7 mouse cellular contexts compared by ENCODE assay signal in the genomic region with DNA sequence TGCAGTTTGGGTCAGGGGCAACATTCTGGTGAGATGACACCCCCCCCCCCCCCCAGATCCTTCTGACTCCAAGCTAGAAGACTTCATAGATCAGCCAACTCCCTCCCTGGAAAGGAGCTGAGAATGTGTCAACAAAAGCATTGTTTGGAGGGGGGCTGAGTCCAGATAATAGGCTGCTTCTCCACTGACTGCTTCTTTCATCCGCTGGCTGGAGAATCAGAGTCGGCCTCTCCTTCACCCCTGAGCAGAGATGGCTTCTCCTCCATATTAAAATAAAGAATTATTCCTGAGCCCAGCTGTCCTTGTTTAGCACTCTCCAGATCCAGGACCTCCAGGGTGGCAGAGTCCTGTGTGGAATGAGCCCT. TPM values are rescaled to one million over a fixed set of nuclear protein-coding genes. Genes with fewer than 3 reads are reported as not detected.
DNase-seq lines count a peak whose midpoint lies in the region; ATAC-seq and TF ChIP-seq lines count a peak whose summit lies in the region.

No protein-coding gene starts in this region.

- H3K4me2 ChIP-seq in forebrain, embryonic 15.5 days (replicated peaks), result peak overlapping the region; percentile 43; the same call in 1 of the 2 replicates
- H3K4me2 ChIP-seq in limb, embryonic 13.5 days (replicated peaks), result peak overlapping the region; percentile 61
- H3K4me2 ChIP-seq in stomach, embryonic 15.5 days, result peak overlapping the region; percentile 63

- intact Hi-C loops in left cerebral cortex, adult 2 months (cut with DNase I), result no loop called here

- no peaks in the 10 kb centered on the region for H3K9me3 ChIP-seq in forebrain, embryonic 15.5 days
- H3K9me3 ChIP-seq in limb, embryonic 13.5 days, result no peaks in the 10 kb centered on the region
- H3K9me3 ChIP-seq in stomach, embryonic 15.5 days, result no peaks in the 10 kb centered on the region

- no peak for TF ChIP-seq CTCF in left cerebral cortex, adult 2 months (IDR thresholded peaks at IDR 0.05)

- H3K9ac ChIP-seq in forebrain, embryonic 15.5 days (replicated peaks), result no peak overlapping the region
- no peak overlapping the region; the same call in 1 of the 2 replicates for H3K9ac ChIP-seq in limb, embryonic 13.5 days
- no peak overlapping the region for H3K9ac ChIP-seq in stomach, embryonic 15.5 days

- 4% methylated on average over 2 of the region's 2 CpGs for WGBS in forebrain, embryonic 15.5 days
- WGBS in limb, embryonic 13.5 days, result 13% methylated on average over 2 of the region's 2 CpGs
- 23% methylated on average over 2 of the region's 2 CpGs for WGBS in stomach, embryonic 15.5 days

- DNase-seq in left cerebral cortex, adult 2 months (ENCODE audit: extremely low spot score in 1 of 2, low spot score in 2 of 2), result no peak
- DNase-seq in left cerebral cortex, adult 18-20 months (ENCODE audit: low spot score in 2 of 2), result no peak
- no peak for DNase-seq in yolk sac, embryonic 10.5 days (ENCODE audit: low spot score)
- DNase-seq in adrenal gland, adult (ENCODE audit: inconsistent age in 2 of 2, low spot score in 1 of 2), result no peak

- H3K4me3 ChIP-seq in left cerebral cortex, adult 2 months, result no peak overlapping the region
- no peak overlapping the region for H3K4me3 ChIP-seq in forebrain, embryonic 15.5 days
- H3K4me3 ChIP-seq in limb, embryonic 13.5 days, result 0 out of 2 replicates have a peak overlapping the region, but pooled peaks have one; percentile 28
- H3K4me3 ChIP-seq in stomach, embryonic 15.5 days (replicated peaks), result no peak overlapping the region

- no peak for ATAC-seq in forebrain, embryonic 15.5 days (replicated peaks)
- ATAC-seq in limb, embryonic 13.5 days (ENCODE audit: low FRiP score, low read depth), result peak; percentile 9; the same call in 1 of the 2 replicates
- ATAC-seq in stomach, embryonic 15.5 days (ENCODE audit: insufficient read depth, low FRiP score, low read depth), result no peak

- peak overlapping the region; percentile 51; the same call in 1 of the 2 replicates for H3K27ac ChIP-seq in left cerebral cortex, adult 2 months
- no peak overlapping the region for H3K27ac ChIP-seq in forebrain, embryonic 15.5 days (replicated peaks)
- peak overlapping the region; percentile 89 for H3K27ac ChIP-seq in limb, embryonic 13.5 days
- no peak overlapping the region for H3K27ac ChIP-seq in stomach, embryonic 15.5 days

- no peaks in the 10 kb centered on the region for H3K36me3 ChIP-seq in forebrain, embryonic 15.5 days
- H3K36me3 ChIP-seq in limb, embryonic 13.5 days, result no peaks in the 10 kb centered on the region
- H3K36me3 ChIP-seq in stomach, embryonic 15.5 days, result no peaks in the 10 kb centered on the region

- H3K4me1 ChIP-seq in forebrain, embryonic 15.5 days, result peaks cover 8% of the 10 kb centered on the region
- H3K4me1 ChIP-seq in limb, embryonic 13.5 days, result peaks cover 26% of the 10 kb centered on the region
- peaks cover 7% of the 10 kb centered on the region for H3K4me1 ChIP-seq in stomach, embryonic 15.5 days

- no peaks in the 10 kb centered on the region for H3K27me3 ChIP-seq in forebrain, embryonic 15.5 days
- no peaks in the 10 kb centered on the region for H3K27me3 ChIP-seq in limb, embryonic 13.5 days
- no peaks in the 10 kb centered on the region for H3K27me3 ChIP-seq in stomach, embryonic 15.5 days (replicated peaks)

RNA-seq across cellular contexts. Expression of a gene that starts 30.3 kb away (rescaled TPM):
- total RNA-seq in left cerebral cortex, adult 2 months (2021), result 10 to 100 TPM; 29.3 to 31.6 TPM
- total RNA-seq in left cerebral cortex, adult 18-20 months (2021), result 10 to 100 TPM; 29.9 to 33.3 TPM
- 28.2 and 30.5 TPM in 2 replicates for polyA plus RNA-seq in forebrain, embryonic 15.5 days (2015; fragmentation: Nextera tagmentation; extraction: Ambion mirVana)
- polyA plus RNA-seq in limb, embryonic 13.5 days (2015; fragmentation: Nextera tagmentation; extraction: Ambion mirVana), result 21.5 and 23.0 TPM in 2 replicates
- 14.8 and 16.3 TPM in 2 replicates for polyA plus RNA-seq in stomach, embryonic 15.5 days (2015; fragmentation: Nextera tagmentation; extraction: Ambion mirVana)

Comparison
In these comparisons a context has a peak if more than half of its experiments do, and no peak if none do; other contexts are left out.
1. H3K27ac ChIP-seq: peak in left cerebral cortex, adult 2 months (single experiment) and limb, embryonic 13.5 days (single experiment); none in forebrain, embryonic 15.5 days (single experiment) and stomach, embryonic 15.5 days (single experiment).
2. Peak in every context shown above with its lines, with median percentiles within 50 percentile points of each other: H3K4me2 ChIP-seq.